Mouse (Mus musculus): ENCODE results near the gene Tbx4. TPM values are rescaled to one million over a fixed set of nuclear protein-coding genes. Genes with fewer than 3 reads are reported as not detected.
A peak's percentile ranks its signal among the peaks of the same experiment; 100 is the strongest.

Gene Tbx4
- total and polyA plus RNA-seq, 3 experiments = 0.55 TPM; not detected in 2

GRCm38 (mm10) chr11:85846509-85846908 lies 39.7 kb upstream of the Tbx4 start:
- Histone ChIP-seq H3K4me3 (no peak overlapping the region), H3K27ac (peak overlapping the region; percentile 63), H3K9ac (ENCODE audit: low read depth, low read length) (no peak overlapping the region), H3K4me1 (ENCODE audit: control insufficient read depth, insufficient read depth, low read length) (peaks cover 4% of the 10 kb centered on the region), H3K79me2 (replicated peaks; ENCODE audit: control insufficient read depth, insufficient read depth, low read length) (no peaks in the 10 kb centered on the region), H3K36me3 (ENCODE audit: control insufficient read depth, insufficient read depth, low read length) (no peaks in the 10 kb centered on the region), H3K27me3 (ENCODE audit: control insufficient read depth, insufficient read depth, low read length) (no peaks in the 10 kb centered on the region)
- peak; percentile 56 to 73 for DNase-seq
- intact Hi-C loops (cut with DNase I) = loop anchor here (5.0 kb wide), 3 partner anchors 221 to 511 kb away; partner anchors contain the start of gene Med13
- 37% methylated on average over 4 of the region's 4 CpGs for WGBS
- TF ChIP-seq EP300 (IDR thresholded peaks at IDR 0.05; ENCODE audit: insufficient read depth, low read depth, low read length) (peak; percentile 72; the same call in 1 of the 2 replicates), POLR2A (IDR thresholded peaks at IDR 0.05; ENCODE audit: insufficient read depth, low read depth, low read length) (0 out of 2 replicates have a peak, but pooled peaks have one; percentile 7), CTCF (IDR thresholded peaks at IDR 0.05) (no peak)

GRCm38 (mm10) chr11:85849037-85849436 lies 37.2 kb upstream of the Tbx4 start:
- peak overlapping the region; percentile 26; the same call in 1 of the 2 replicates for H3K4me3 ChIP-seq
- DNase-seq = peak; percentile 64 to 73
- no peak overlapping the region for H3K27ac ChIP-seq
- peaks cover 2% of the 10 kb centered on the region for H3K4me1 ChIP-seq (ENCODE audit: control insufficient read depth, insufficient read depth, low read length)
- H3K9ac ChIP-seq (ENCODE audit: low read depth, low read length) = no peak overlapping the region
- intact Hi-C loops (cut with DNase I) = loop anchor here (5.0 kb wide), 3 partner anchors 218 to 508 kb away; partner anchors contain the start of gene Med13
- H3K79me2 ChIP-seq (replicated peaks; ENCODE audit: control insufficient read depth, insufficient read depth, low read length) = no peaks in the 10 kb centered on the region
- no peaks in the 10 kb centered on the region for H3K36me3 ChIP-seq (ENCODE audit: control insufficient read depth, insufficient read depth, low read length)
- TF ChIP-seq POLR2A (IDR thresholded peaks at IDR 0.05; ENCODE audit: insufficient read depth, low read depth, low read length) = no peak
- TF ChIP-seq CTCF (IDR thresholded peaks at IDR 0.05) = peak; percentile 95
- TF ChIP-seq EP300 (IDR thresholded peaks at IDR 0.05; ENCODE audit: insufficient read depth, low read depth, low read length) = peak; percentile 83
- 7% methylated on average over 21 of the region's 21 CpGs for WGBS
- H3K27me3 ChIP-seq (ENCODE audit: control insufficient read depth, insufficient read depth, low read length) = no peaks in the 10 kb centered on the region

GRCm38 (mm10) chr11:85850233-85850632 lies 36.0 kb upstream of the Tbx4 start, which contains the start of gene Gm11444:
TSS of gene Gm11444 (minus strand) at chr11:85850333.
- 95% methylated on average over 6 of the region's 6 CpGs for WGBS
- intact Hi-C loops (cut with DNase I) = no loop called here
- Histone ChIP-seq H3K4me1 (ENCODE audit: control insufficient read depth, insufficient read depth, low read length) (peaks cover 2% of the 10 kb centered on the region), H3K27me3 (ENCODE audit: control insufficient read depth, insufficient read depth, low read length) (no peaks in the 10 kb centered on the region), H3K9ac (ENCODE audit: low read depth, low read length) (no peak within 1 kb of the TSS), H3K4me3 (no peak within 1 kb of the TSS), H3K27ac (no peak within 1 kb of the TSS), H3K36me3 (ENCODE audit: control insufficient read depth, insufficient read depth, low read length) (no peaks in the 10 kb centered on the region), H3K79me2 (replicated peaks; ENCODE audit: control insufficient read depth, insufficient read depth, low read length) (no peaks in the 10 kb centered on the region)
- no peak for TF ChIP-seq CTCF (IDR thresholded peaks at IDR 0.05)
- no peak for TF ChIP-seq EP300 (IDR thresholded peaks at IDR 0.05; ENCODE audit: insufficient read depth, low read depth, low read length)
- TF ChIP-seq POLR2A (IDR thresholded peaks at IDR 0.05; ENCODE audit: insufficient read depth, low read depth, low read length) = no peak
- no peak for DNase-seq

- TF ChIP-seq CTCF (IDR thresholded peaks at IDR 0.05) = peak; percentile 39
- no peak for TF ChIP-seq POLR2A (IDR thresholded peaks at IDR 0.05; ENCODE audit: insufficient read depth, low read depth, low read length)
- intact Hi-C loops (cut with DNase I) = no loop called here
- H3K27me3 ChIP-seq (ENCODE audit: control insufficient read depth, insufficient read depth, low read length) = no peaks in the 10 kb centered on the region
- no peaks in the 10 kb centered on the region for H3K36me3 ChIP-seq (ENCODE audit: control insufficient read depth, insufficient read depth, low read length)
- no peaks in the 10 kb centered on the region for H3K79me2 ChIP-seq (replicated peaks; ENCODE audit: control insufficient read depth, insufficient read depth, low read length)
- no peak overlapping the region for H3K4me3 ChIP-seq
- no peak overlapping the region for H3K27ac ChIP-seq
- 41% methylated on average over 6 of the region's 6 CpGs for WGBS
- no peak for DNase-seq
- H3K9ac ChIP-seq (ENCODE audit: low read depth, low read length) = no peak overlapping the region
- H3K4me1 ChIP-seq (ENCODE audit: control insufficient read depth, insufficient read depth, low read length) = peaks cover 2% of the 10 kb centered on the region
These were observed 35.5 kb upstream of the Tbx4 start for GRCm38 (mm10) chr11:85850758-85851157.

- H3K4me3 ChIP-seq = no peak overlapping the region
- WGBS = 39% methylated on average over 6 of the region's 6 CpGs
- no peak for DNase-seq
- H3K79me2 ChIP-seq (replicated peaks; ENCODE audit: control insufficient read depth, insufficient read depth, low read length) = no peaks in the 10 kb centered on the region
- H3K4me1 ChIP-seq (ENCODE audit: control insufficient read depth, insufficient read depth, low read length) = no peaks in the 10 kb centered on the region
- H3K27me3 ChIP-seq (ENCODE audit: control insufficient read depth, insufficient read depth, low read length) = no peaks in the 10 kb centered on the region
- H3K36me3 ChIP-seq (ENCODE audit: control insufficient read depth, insufficient read depth, low read length) = no peaks in the 10 kb centered on the region
- no peak overlapping the region for H3K27ac ChIP-seq
- intact Hi-C loops (cut with DNase I) = no loop called here
- TF ChIP-seq POLR2A (IDR thresholded peaks at IDR 0.05; ENCODE audit: insufficient read depth, low read depth, low read length) (no peak), CTCF (IDR thresholded peaks at IDR 0.05) (no peak), EP300 (IDR thresholded peaks at IDR 0.05; ENCODE audit: insufficient read depth, low read depth, low read length) (no peak)
- H3K9ac ChIP-seq (ENCODE audit: low read depth, low read length) = no peak overlapping the region
These were observed 28.1 kb upstream of the Tbx4 start for GRCm38 (mm10) chr11:85857997-85858698.

- H3K36me3 ChIP-seq (ENCODE audit: control insufficient read depth, insufficient read depth, low read length) = no peaks in the 10 kb centered on the region
- TF ChIP-seq POLR2A (IDR thresholded peaks at IDR 0.05; ENCODE audit: insufficient read depth, low read depth, low read length) (no peak), CTCF (IDR thresholded peaks at IDR 0.05) (peak; percentile 53), EP300 (IDR thresholded peaks at IDR 0.05; ENCODE audit: insufficient read depth, low read depth, low read length) (no peak)
- no peaks in the 10 kb centered on the region for H3K4me1 ChIP-seq (ENCODE audit: control insufficient read depth, insufficient read depth, low read length)
- no peak overlapping the region for H3K27ac ChIP-seq
- no peak overlapping the region for H3K9ac ChIP-seq (ENCODE audit: low read depth, low read length)
- intact Hi-C loops (cut with DNase I) = no loop called here
- no peaks in the 10 kb centered on the region for H3K27me3 ChIP-seq (ENCODE audit: control insufficient read depth, insufficient read depth, low read length)
- DNase-seq = no peak
- 33% methylated on average over 7 of the region's 7 CpGs for WGBS
- no peak overlapping the region for H3K4me3 ChIP-seq
- no peaks in the 10 kb centered on the region for H3K79me2 ChIP-seq (replicated peaks; ENCODE audit: control insufficient read depth, insufficient read depth, low read length)
These were observed 21.9 kb upstream of the Tbx4 start for GRCm38 (mm10) chr11:85864363-85864762.

All from heart, adult 2 months (tissue).